Mouse (Mus musculus) liver, adult 2 months (tissue): ENCODE data around the gene Rims1.

Source experiments
- CTCF ChIP-seq: fragments of 200-500 bp; IDR thresholded peaks from 2 replicates; pipeline ENCODE4 v1.5.1; 2011; ENCODE audit warnings: low read depth, low read length, control low read depth
- POLR2A ChIP-seq: fragments of 200-500 bp; IDR thresholded peaks from 2 replicates; pipeline ENCODE4 v1.6.1; 2011; ENCODE audit warnings: low read length, control low read depth; ENCODE audit not compliant: insufficient read depth; ENCODE audit errors: extremely low read depth

- no peak for TF ChIP-seq POLR2A
- no peak for TF ChIP-seq CTCF
Observed at GRCm38 (mm10) chr1:22594841-22595240, 211.0 kb downstream of the Rims1 start.
